Mouse (Mus musculus) heart, postnatal 0 days (tissue): Measurements from ENCODE around the gene Lrig1.

Experiments used
- CTCF ChIP-seq: IDR thresholded peaks from 2 replicates; pipeline ENCODE4 v1.5.1; 2016; ENCODE audit warnings: antibody characterized with exemption, control low read depth, low read depth
- EP300 ChIP-seq: IDR thresholded peaks from 2 replicates; pipeline ENCODE4 v1.6.1; 2016; ENCODE audit warnings: antibody characterized with exemption, low read depth

DNA sequence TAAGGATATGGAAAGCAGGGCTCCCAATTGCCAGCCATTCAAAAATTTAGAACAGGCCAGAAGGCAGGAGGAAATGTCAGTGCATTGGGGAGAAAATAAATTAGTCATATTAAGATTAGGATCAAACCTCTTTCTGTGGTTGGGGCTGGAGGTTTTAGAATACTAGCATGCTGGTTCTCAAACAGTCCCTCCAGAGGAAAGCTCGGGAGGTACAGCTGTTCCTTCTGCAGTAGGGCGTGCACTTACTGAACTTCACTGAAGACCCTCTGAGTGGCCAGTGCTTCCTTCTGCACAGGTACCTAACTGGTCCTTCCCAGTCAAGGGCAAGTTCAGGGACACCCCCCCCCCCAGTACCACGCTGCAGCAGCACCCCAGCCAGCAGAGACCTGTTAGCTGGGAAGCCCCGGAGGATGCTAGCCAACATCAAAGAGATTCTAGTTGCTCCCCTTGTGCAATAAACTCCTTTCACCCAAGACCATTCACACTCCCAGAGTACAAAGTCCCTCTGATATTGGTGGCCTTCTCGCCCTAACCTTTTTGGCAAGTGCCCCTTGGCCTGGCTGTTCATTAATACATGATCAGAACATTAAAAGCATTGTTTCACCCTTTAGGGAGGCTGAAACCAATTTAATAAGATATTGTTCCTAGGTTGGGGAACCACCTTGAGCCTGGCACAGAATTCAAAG is 19.1 kb downstream of the Lrig1 start:
- TF ChIP-seq EP300 (no peak), CTCF (no peak)
